Mouse (Mus musculus): ENCODE results near the gene Slc11a1. TPM values are rescaled to one million over a fixed set of nuclear protein-coding genes. Genes with fewer than 3 reads are reported as not detected.
A peak's percentile ranks its signal among the peaks of the same experiment; 100 is the strongest.
"Not testable (repeated sequence)": the region's sequence is repeated elsewhere in the genome, so short reads cannot be mapped to it uniquely, and the experiment has no call there.

Slc11a1 gene
- total and polyA plus RNA-seq, 3 experiments, result 0.60 TPM; not detected in 2

DNA sequence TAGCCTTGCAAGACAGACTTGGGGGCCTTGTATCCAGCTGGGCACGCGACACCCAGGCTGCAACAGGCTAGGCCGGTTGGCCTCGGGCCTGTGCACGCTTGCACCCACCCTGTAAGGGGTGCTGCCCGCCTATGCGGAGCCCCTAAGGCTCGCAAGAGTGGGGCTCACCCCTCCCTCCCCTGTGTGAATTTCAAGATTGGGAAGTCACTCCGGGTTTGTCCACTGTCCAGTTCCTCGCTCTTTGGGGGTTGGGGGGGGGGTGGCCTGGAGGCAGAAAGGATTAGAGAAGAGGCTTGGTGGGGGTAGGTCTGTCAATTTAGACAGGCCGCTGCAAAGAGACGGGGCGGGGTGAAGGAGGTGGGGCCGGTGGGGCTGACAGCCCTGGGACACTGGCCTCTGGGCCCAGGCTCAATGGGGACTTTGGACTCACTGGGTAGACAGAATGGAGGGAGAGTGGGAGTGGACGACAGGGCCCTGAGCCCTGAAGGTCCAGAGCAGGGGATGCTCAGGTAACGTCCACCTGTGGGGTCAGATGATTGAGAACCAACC lies 17.5 kb downstream of the Slc11a1 start:
- DNase-seq (ENCODE audit: low spot score) (no peak), ATAC-seq (ENCODE audit: extremely low read depth, insufficient number of reproducible peaks, low FRiP score, poor library complexity, severe bottlenecking) (no peak)
- H3K36me3 ChIP-seq (replicated peaks), result peaks cover 30% of the 10 kb centered on the region
- peaks cover 84% of the 10 kb centered on the region for H3K4me1 ChIP-seq (ENCODE audit: insufficient read depth, low read depth, low read length)
- no peaks in the 10 kb centered on the region; the same call in 1 of the 2 replicates for H3K9me3 ChIP-seq (replicated peaks)
- no peaks in the 10 kb centered on the region for H3K27me3 ChIP-seq (ENCODE audit: insufficient read depth, low read length)
- no peak for TF ChIP-seq CTCF (IDR thresholded peaks at IDR 0.05; ENCODE audit: low read depth, low read length)
- TF ChIP-seq POLR2AphosphoS5 (IDR thresholded peaks at IDR 0.05; ENCODE audit: insufficient replicate concordance, low read depth, low read length), result no peak
- no peak for TF ChIP-seq GATA2 (IDR thresholded peaks at IDR 0.05; ENCODE audit: borderline replicate concordance, low read depth, low read length)
- no peak for TF ChIP-seq GATA1 (IDR thresholded peaks at IDR 0.05; ENCODE audit: borderline replicate concordance, low read length)
- no peak for TF ChIP-seq TAL1 (conservative IDR thresholded peaks at IDR 0.05; ENCODE audit: low read depth, low read length)
- peak overlapping the region; percentile 82 for H3K4me3 ChIP-seq (ENCODE audit: low read depth, low read length)

DNA sequence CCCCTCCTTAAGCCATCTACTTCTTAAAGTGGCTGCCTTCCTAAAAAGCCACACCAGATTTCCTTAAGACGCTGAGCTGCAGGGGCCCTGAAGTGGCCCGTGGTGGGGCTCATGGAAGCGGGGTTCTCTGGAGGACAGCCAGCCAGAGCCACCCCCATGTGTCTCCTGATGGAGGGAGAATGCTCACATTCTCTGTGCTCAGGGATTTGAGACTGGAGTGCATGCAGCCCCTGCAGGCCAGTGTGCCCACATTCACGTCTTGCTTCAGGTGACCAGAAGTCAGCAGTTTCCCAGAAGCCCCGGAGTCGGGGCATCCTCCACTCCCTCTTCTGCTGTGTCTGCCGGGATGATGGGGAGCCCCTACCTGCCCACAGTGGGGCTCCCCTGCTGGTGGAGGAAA lies 18.0 kb downstream of the Slc11a1 start:
- no peak for TF ChIP-seq GATA1 (IDR thresholded peaks at IDR 0.05; ENCODE audit: borderline replicate concordance, low read length)
- TF ChIP-seq CTCF (IDR thresholded peaks at IDR 0.05; ENCODE audit: low read depth, low read length), result no peak
- no peak for TF ChIP-seq GATA2 (IDR thresholded peaks at IDR 0.05; ENCODE audit: borderline replicate concordance, low read depth, low read length)
- TF ChIP-seq TAL1 (conservative IDR thresholded peaks at IDR 0.05; ENCODE audit: low read depth, low read length), result no peak
- TF ChIP-seq POLR2AphosphoS5 (IDR thresholded peaks at IDR 0.05; ENCODE audit: insufficient replicate concordance, low read depth, low read length), result no peak
- H3K36me3 ChIP-seq (replicated peaks), result peaks cover 30% of the 10 kb centered on the region
- ATAC-seq (ENCODE audit: extremely low read depth, insufficient number of reproducible peaks, low FRiP score, poor library complexity, severe bottlenecking) (no peak), DNase-seq (ENCODE audit: low spot score) (no peak)
- peaks cover 84% of the 10 kb centered on the region for H3K4me1 ChIP-seq (ENCODE audit: insufficient read depth, low read depth, low read length)
- peaks cover under 1% of the 10 kb centered on the region; the same call in 1 of the 2 replicates for H3K9me3 ChIP-seq (replicated peaks)
- H3K27me3 ChIP-seq (ENCODE audit: insufficient read depth, low read length), result no peaks in the 10 kb centered on the region
- peak overlapping the region; percentile 82 for H3K4me3 ChIP-seq (ENCODE audit: low read depth, low read length)

DNA sequence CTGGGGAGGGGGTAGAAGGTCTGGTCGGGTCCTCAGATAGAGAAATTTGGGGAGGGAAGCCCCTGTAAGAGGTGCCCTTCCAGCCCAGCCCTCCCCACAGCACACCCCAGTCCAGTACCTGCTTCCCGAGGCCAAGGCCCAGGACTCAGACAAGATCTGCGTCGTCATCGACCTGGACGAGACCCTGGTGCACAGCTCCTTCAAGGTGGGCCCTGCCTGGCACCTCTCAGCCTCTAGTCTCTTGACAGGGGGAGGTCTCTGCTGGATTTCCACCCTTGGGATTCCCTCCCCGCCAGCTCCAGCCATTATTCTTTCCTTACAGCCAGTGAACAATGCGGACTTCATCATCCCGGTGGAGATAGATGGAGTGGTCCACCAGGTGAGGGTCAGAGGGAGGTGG lies 18.7 kb downstream of the Slc11a1 start:
- Histone ChIP-seq H3K9me3 (replicated peaks) (peaks cover 2% of the 10 kb centered on the region; the same call in 1 of the 2 replicates), H3K4me1 (ENCODE audit: insufficient read depth, low read depth, low read length) (peaks cover 79% of the 10 kb centered on the region), H3K27me3 (ENCODE audit: insufficient read depth, low read length) (no peaks in the 10 kb centered on the region), H3K36me3 (replicated peaks) (peaks cover 30% of the 10 kb centered on the region), H3K4me3 (ENCODE audit: low read depth, low read length) (peak overlapping the region; percentile 82; the same call in 1 of the 2 replicates)
- DNase-seq (ENCODE audit: low spot score) (no peak), ATAC-seq (ENCODE audit: extremely low read depth, insufficient number of reproducible peaks, low FRiP score, poor library complexity, severe bottlenecking) (no peak)
- TF ChIP-seq GATA1 (IDR thresholded peaks at IDR 0.05; ENCODE audit: borderline replicate concordance, low read length), result no peak
- TF ChIP-seq POLR2AphosphoS5 (IDR thresholded peaks at IDR 0.05; ENCODE audit: insufficient replicate concordance, low read depth, low read length), result no peak
- TF ChIP-seq TAL1 (conservative IDR thresholded peaks at IDR 0.05; ENCODE audit: low read depth, low read length), result no peak
- TF ChIP-seq CTCF (IDR thresholded peaks at IDR 0.05; ENCODE audit: low read depth, low read length), result no peak
- TF ChIP-seq GATA2 (IDR thresholded peaks at IDR 0.05; ENCODE audit: borderline replicate concordance, low read depth, low read length), result no peak

DNA sequence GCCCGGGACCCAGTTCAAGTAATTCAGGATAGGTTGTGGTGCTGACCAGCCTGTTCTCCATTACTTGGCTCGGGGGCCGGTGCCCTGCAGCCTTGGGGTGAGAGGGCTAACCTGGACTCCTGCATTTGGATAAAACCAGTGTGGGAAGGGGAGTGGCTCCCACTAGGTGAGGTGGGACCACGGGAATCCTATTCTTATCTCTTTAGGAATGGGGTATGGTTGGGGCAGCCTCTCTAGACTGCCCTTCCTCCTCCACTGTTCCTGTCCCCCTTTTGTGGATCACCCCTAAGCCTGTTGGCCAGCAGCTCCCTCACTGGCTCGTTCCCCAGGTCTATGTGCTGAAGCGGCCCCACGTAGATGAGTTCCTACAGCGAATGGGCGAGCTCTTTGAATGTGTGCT lies 19.3 kb downstream of the Slc11a1 start:
- ATAC-seq (ENCODE audit: extremely low read depth, insufficient number of reproducible peaks, low FRiP score, poor library complexity, severe bottlenecking) (no peak), DNase-seq (ENCODE audit: low spot score) (no peak)
- Histone ChIP-seq H3K9me3 (replicated peaks) (peaks cover 2% of the 10 kb centered on the region; the same call in 1 of the 2 replicates), H3K27me3 (ENCODE audit: insufficient read depth, low read length) (no peaks in the 10 kb centered on the region), H3K4me3 (ENCODE audit: low read depth, low read length) (no peak overlapping the region; the same call in 1 of the 2 replicates), H3K4me1 (ENCODE audit: insufficient read depth, low read depth, low read length) (peaks cover 79% of the 10 kb centered on the region), H3K36me3 (replicated peaks) (peaks cover 30% of the 10 kb centered on the region)
- no peak for TF ChIP-seq POLR2AphosphoS5 (IDR thresholded peaks at IDR 0.05; ENCODE audit: insufficient replicate concordance, low read depth, low read length)
- no peak for TF ChIP-seq GATA1 (IDR thresholded peaks at IDR 0.05; ENCODE audit: borderline replicate concordance, low read length)
- no peak for TF ChIP-seq GATA2 (IDR thresholded peaks at IDR 0.05; ENCODE audit: borderline replicate concordance, low read depth, low read length)
- no peak for TF ChIP-seq TAL1 (conservative IDR thresholded peaks at IDR 0.05; ENCODE audit: low read depth, low read length)
- TF ChIP-seq CTCF (IDR thresholded peaks at IDR 0.05; ENCODE audit: low read depth, low read length), result no peak

DNA sequence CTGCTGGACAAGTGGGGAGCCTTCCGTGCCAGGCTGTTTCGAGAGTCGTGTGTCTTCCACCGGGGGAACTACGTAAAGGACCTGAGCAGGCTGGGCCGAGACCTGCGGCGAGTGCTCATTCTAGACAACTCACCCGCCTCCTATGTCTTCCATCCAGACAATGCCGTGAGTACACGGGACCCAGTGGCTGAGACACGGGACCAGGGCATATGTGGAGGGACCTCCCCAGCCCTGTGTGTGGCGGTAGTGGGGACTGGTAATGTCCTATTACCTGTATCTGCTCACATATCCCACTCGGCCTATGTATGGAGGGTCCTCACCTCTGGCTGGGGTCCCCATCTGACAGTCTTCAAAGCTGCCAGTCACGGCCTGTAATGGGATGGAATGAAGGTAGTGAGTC lies 19.9 kb downstream of the Slc11a1 start:
- Histone ChIP-seq H3K4me3 (ENCODE audit: low read depth, low read length) (no peak overlapping the region; the same call in 1 of the 2 replicates), H3K4me1 (ENCODE audit: insufficient read depth, low read depth, low read length) (peaks cover 78% of the 10 kb centered on the region), H3K9me3 (replicated peaks) (peaks cover 2% of the 10 kb centered on the region; the same call in 1 of the 2 replicates), H3K36me3 (replicated peaks) (peaks cover 30% of the 10 kb centered on the region), H3K27me3 (ENCODE audit: insufficient read depth, low read length) (no peaks in the 10 kb centered on the region)
- DNase-seq (ENCODE audit: low spot score) (no peak), ATAC-seq (ENCODE audit: extremely low read depth, insufficient number of reproducible peaks, low FRiP score, poor library complexity, severe bottlenecking) (no peak)
- TF ChIP-seq GATA2 (IDR thresholded peaks at IDR 0.05; ENCODE audit: borderline replicate concordance, low read depth, low read length) (no peak), GATA1 (IDR thresholded peaks at IDR 0.05; ENCODE audit: borderline replicate concordance, low read length) (no peak), POLR2AphosphoS5 (IDR thresholded peaks at IDR 0.05; ENCODE audit: insufficient replicate concordance, low read depth, low read length) (no peak), TAL1 (conservative IDR thresholded peaks at IDR 0.05; ENCODE audit: low read depth, low read length) (no peak), CTCF (IDR thresholded peaks at IDR 0.05; ENCODE audit: low read depth, low read length) (no peak)

DNA sequence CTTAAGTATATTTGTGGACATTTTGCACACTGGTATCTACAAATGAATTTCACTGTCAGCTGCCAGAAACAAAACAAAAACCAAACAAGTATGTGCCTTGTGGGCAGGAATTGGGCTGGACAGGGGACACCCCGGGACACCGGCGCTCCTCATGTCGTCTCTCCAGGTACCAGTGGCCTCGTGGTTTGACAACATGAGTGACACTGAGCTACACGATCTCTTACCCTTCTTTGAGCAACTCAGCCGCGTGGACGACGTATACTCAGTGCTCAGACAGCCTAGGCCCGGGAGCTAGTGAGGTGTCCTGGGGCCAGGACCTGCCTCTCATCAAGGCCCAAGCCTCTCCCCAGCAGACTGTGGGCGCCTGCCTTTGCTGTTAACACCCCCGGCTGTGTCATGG lies 20.3 kb downstream of the Slc11a1 start:
- ATAC-seq (ENCODE audit: extremely low read depth, insufficient number of reproducible peaks, low FRiP score, poor library complexity, severe bottlenecking) (no peak), DNase-seq (ENCODE audit: low spot score) (no peak)
- no peaks in the 10 kb centered on the region for H3K27me3 ChIP-seq (ENCODE audit: insufficient read depth, low read length)
- H3K9me3 ChIP-seq (replicated peaks), result peaks cover 2% of the 10 kb centered on the region; the same call in 1 of the 2 replicates
- peaks cover 74% of the 10 kb centered on the region for H3K4me1 ChIP-seq (ENCODE audit: insufficient read depth, low read depth, low read length)
- H3K4me3 ChIP-seq (ENCODE audit: low read depth, low read length), result no peak overlapping the region; the same call in 1 of the 2 replicates
- H3K36me3 ChIP-seq (replicated peaks), result peaks cover 30% of the 10 kb centered on the region
- TF ChIP-seq CTCF (IDR thresholded peaks at IDR 0.05; ENCODE audit: low read depth, low read length), result no peak
- TF ChIP-seq TAL1 (conservative IDR thresholded peaks at IDR 0.05; ENCODE audit: low read depth, low read length), result no peak
- no peak for TF ChIP-seq GATA2 (IDR thresholded peaks at IDR 0.05; ENCODE audit: borderline replicate concordance, low read depth, low read length)
- no peak for TF ChIP-seq POLR2AphosphoS5 (IDR thresholded peaks at IDR 0.05; ENCODE audit: insufficient replicate concordance, low read depth, low read length)
- TF ChIP-seq GATA1 (IDR thresholded peaks at IDR 0.05; ENCODE audit: borderline replicate concordance, low read length), result no peak

DNA sequence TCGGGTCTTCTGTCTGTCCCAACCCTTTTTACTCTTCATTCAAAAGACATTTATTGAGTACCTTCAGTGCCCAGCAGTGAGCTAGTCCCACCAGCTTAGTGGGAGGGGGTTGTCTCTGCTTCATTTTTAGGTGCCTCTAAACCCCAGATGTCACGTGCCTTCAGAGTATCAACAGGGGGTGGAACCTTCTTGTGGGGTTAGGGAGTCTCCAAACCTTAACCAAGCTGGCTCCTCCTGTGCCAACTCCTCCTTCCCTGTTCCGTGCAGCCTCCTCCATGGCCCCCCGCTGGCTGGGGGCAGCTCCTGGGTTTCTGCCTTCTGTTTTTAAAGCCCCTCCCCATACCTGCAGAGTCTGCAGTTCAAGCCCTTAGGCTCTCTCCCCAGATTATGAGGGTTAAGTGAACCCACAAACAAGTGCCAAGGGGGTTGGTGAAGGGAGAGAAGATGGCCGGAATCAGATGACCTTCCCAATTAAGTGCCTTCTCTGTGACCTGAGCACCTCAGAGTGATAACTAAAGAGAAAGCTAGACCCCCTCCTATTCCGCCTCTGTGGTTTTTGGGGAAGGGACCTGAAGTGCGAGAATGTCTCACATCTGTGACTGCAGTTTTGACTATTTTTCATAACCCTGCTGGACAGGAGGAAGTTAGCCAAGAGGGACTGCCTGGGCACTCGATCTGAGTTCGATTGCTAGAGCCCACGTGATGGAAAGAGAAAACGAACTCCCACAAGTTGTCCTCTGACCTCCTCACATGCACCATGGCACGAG lies 21.6 kb downstream of the Slc11a1 start:
- not testable (repeated sequence) for H3K27me3 ChIP-seq (ENCODE audit: insufficient read depth, low read length); DNase-seq (ENCODE audit: low spot score); H3K9me3 ChIP-seq (replicated peaks)
- peak; percentile 11; the same call in 1 of the 2 replicates for ATAC-seq (ENCODE audit: extremely low read depth, insufficient number of reproducible peaks, low FRiP score, poor library complexity, severe bottlenecking)
- Histone ChIP-seq H3K4me1 (ENCODE audit: insufficient read depth, low read depth, low read length) (peaks cover 77% of the 10 kb centered on the region), H3K36me3 (replicated peaks) (peaks cover 30% of the 10 kb centered on the region), H3K4me3 (ENCODE audit: low read depth, low read length) (peak overlapping the region; percentile 69; the same call in 1 of the 2 replicates)

Measured in G1E (cell line).